ENCODE assay signal across 16 mouse cellular contexts in genomic region chr15:59752277-59752676, GRCm38 (mm10).
"Had no signal": no experiment of that assay in that cellular context is flagged by ENCODE, and none has a peak within 500 bp of the region (broad histone marks: within the 10 kb centered on the region; RNA-seq: fewer than 3 reads in every experiment).

No protein-coding gene starts in this region.

- DNase-seq: kidney, adult 18-20 months; kidney, adult 9 months; kidney, postnatal 14 days; layer of hippocampus, adult 9-11 months; liver; lung, adult 18-20 months; lung, postnatal 10 days; lung, postnatal 36 days; right cerebral cortex, adult 18-20 months; right cerebral cortex, postnatal 14 days; right cerebral cortex, postnatal 4 days; thymus, postnatal 25 days had no signal

- ATAC-seq: intestine, embryonic 16.5 days; liver, embryonic 12.5 days; midbrain, embryonic 13.5 days; midbrain, embryonic 16.5 days had no signal
